Mouse (Mus musculus): ENCODE results near the gene Il7r.

- no peak for TF ChIP-seq CTCF (IDR thresholded peaks at IDR 0.05; ENCODE audit: control insufficient read depth, insufficient read depth, insufficient replicate concordance, low read depth, low read length)
- TF ChIP-seq POLR2A (IDR thresholded peaks at IDR 0.05; ENCODE audit: control insufficient read depth, low read depth, low read length), result no peak
These were observed 330 bp downstream of the Il7r start for GRCm38 (mm10) chr15:9529646-9530045.

Measured in testis, adult 2 months (tissue).